8 mouse cellular contexts compared by ENCODE assay signal in genomic region chr19:10304395-10304794, GRCm38 (mm10). TPM values are rescaled to one million over a fixed set of nuclear protein-coding genes. Genes with fewer than 3 reads are reported as not detected.
DNase-seq lines count a peak whose midpoint lies in the region; ATAC-seq and TF ChIP-seq lines count a peak whose summit lies in the region.

No protein-coding gene starts in this region.

- H3K36me3 ChIP-seq in megakaryocyte, embryonic 14.5 days (replicated peaks; ENCODE audit: low read length) = no peaks in the 10 kb centered on the region
- H3K36me3 ChIP-seq in limb, embryonic 12.5 days = no peaks in the 10 kb centered on the region
- no peaks in the 10 kb centered on the region for H3K36me3 ChIP-seq in small intestine, adult 2 months (ENCODE audit: control insufficient read depth, insufficient read depth, low read length)

- H3K4me3 ChIP-seq in cerebellum, adult 2 months (replicated peaks; ENCODE audit: insufficient read depth, low read depth, low read length) = peak overlapping the region; percentile 70
- H3K4me3 ChIP-seq in megakaryocyte, embryonic 14.5 days (replicated peaks) = peak overlapping the region; percentile 89
- peak overlapping the region; percentile 72 for H3K4me3 ChIP-seq in limb, embryonic 12.5 days (replicated peaks)
- peak overlapping the region; percentile 73 for H3K4me3 ChIP-seq in small intestine, adult 2 months (ENCODE audit: low read depth, low read length)

- H3K9ac ChIP-seq in limb, embryonic 12.5 days (replicated peaks) = peak overlapping the region; percentile 76

- no peak for DNase-seq in cerebellum, adult 2 months
- DNase-seq in cerebellum, postnatal 36 days = no peak
- no peak for DNase-seq in adrenal gland, adult 2 months
- DNase-seq in spleen, adult 18-20 months = no peak

- peaks cover 3% of the 10 kb centered on the region; the same call in 1 of the 2 replicates for H3K4me1 ChIP-seq in cerebellum, adult 2 months (ENCODE audit: control insufficient read depth, insufficient read depth, low read length)
- peaks cover 19% of the 10 kb centered on the region for H3K4me1 ChIP-seq in megakaryocyte, embryonic 14.5 days
- H3K4me1 ChIP-seq in limb, embryonic 12.5 days (replicated peaks) = peaks cover 12% of the 10 kb centered on the region; the same call in 1 of the 2 replicates
- H3K4me1 ChIP-seq in small intestine, adult 2 months (ENCODE audit: control insufficient read depth, insufficient read depth, insufficient read length, low read length) = peaks cover 9% of the 10 kb centered on the region

- no peak for TF ChIP-seq POLR2A in cerebellum, adult 2 months (IDR thresholded peaks at IDR 0.05; ENCODE audit: borderline replicate concordance, insufficient read depth, low read length)
- TF ChIP-seq POLR2A in small intestine, adult 2 months (IDR thresholded peaks at IDR 0.05; ENCODE audit: low read depth, low read length) = no peak

- no peak for ATAC-seq in megakaryocyte, adult 5-6 weeks (ENCODE audit: poor library complexity, severe bottlenecking)
- ATAC-seq in limb, embryonic 12.5 days (ENCODE audit: insufficient number of reproducible peaks, insufficient read depth, low FRiP score, low TSS enrichment, low read depth) = peak; percentile 34

- H3K27me3 ChIP-seq in cerebellum, adult 2 months (ENCODE audit: control insufficient read depth, insufficient read depth, low read length) = no peaks in the 10 kb centered on the region
- peaks cover 98% of the 10 kb centered on the region for H3K27me3 ChIP-seq in megakaryocyte, embryonic 14.5 days (replicated peaks)
- H3K27me3 ChIP-seq in limb, embryonic 12.5 days = peaks cover 53% of the 10 kb centered on the region
- no peaks in the 10 kb centered on the region for H3K27me3 ChIP-seq in small intestine, adult 2 months (ENCODE audit: control insufficient read depth, insufficient read depth, low read length)

- H3K4me2 ChIP-seq in limb, embryonic 12.5 days = peak overlapping the region; percentile 98

- WGBS in cerebellum, adult 2 months = 2% methylated on average over 36 of the region's 37 CpGs
- WGBS in limb, embryonic 12.5 days = 7% methylated on average over 37 of the region's 37 CpGs
- 5% methylated on average over 37 of the region's 37 CpGs for WGBS in small intestine, adult 2 months

- no peak for TF ChIP-seq CTCF in cerebellum, adult 2 months (IDR thresholded peaks at IDR 0.05; ENCODE audit: borderline replicate concordance, insufficient read depth, low read depth, low read length)
- TF ChIP-seq CTCF in small intestine, adult 2 months (IDR thresholded peaks at IDR 0.05; ENCODE audit: extremely low read depth, insufficient read length, insufficient replicate concordance, low read depth, low read length) = no peak

- no peak overlapping the region for H3K27ac ChIP-seq in cerebellum, adult 2 months (ENCODE audit: insufficient read depth, low read length)
- no peak overlapping the region for H3K27ac ChIP-seq in limb, embryonic 12.5 days
- no peak overlapping the region for H3K27ac ChIP-seq in small intestine, adult 2 months (ENCODE audit: insufficient read depth, low read depth, low read length)

- H3K9me3 ChIP-seq in megakaryocyte, embryonic 14.5 days = 0 out of 2 replicates have a peak, but pooled peaks cover 3% of the 10 kb centered on the region
- no peaks in the 10 kb centered on the region for H3K9me3 ChIP-seq in limb, embryonic 12.5 days

RNA-seq across cellular contexts. Expression of gene Dagla, which starts 0.3 kb away (rescaled TPM):
- 53.4 and 59.5 TPM in 2 replicates for polyA plus RNA-seq in cerebellum, adult 2 months (2012; rRNA removed)
- 0.29 and 1.1 TPM in 2 replicates for polyA plus RNA-seq in megakaryocyte, embryonic 14.5 days (2012; ENCODE audit: insufficient read depth, low replicate concordance)
- total RNA-seq in megakaryocyte, adult 5-6 weeks (2015) = not detected in 2 replicates
- total RNA-seq in megakaryocyte, adult 5-6 weeks (2017) = not detected in 2 replicates
- 1.8 and 2.4 TPM in 2 replicates for polyA plus RNA-seq in limb, embryonic 12.5 days (2016; fragmentation: Nextera tagmentation; extraction: Ambion mirVana)
- 5.6 and 8.7 TPM in 2 replicates for polyA plus RNA-seq in small intestine, adult 2 months (2012; rRNA removed)
- 1 to 10 TPM; 6.5 to 6.8 TPM for total RNA-seq in adrenal gland, adult 2 months (2021)
- polyA plus RNA-seq in adrenal gland, adult 2 months (2012; rRNA removed) = 8.9 and 10.2 TPM in 2 replicates
